Mouse (Mus musculus): ENCODE measurements around the gene Nadsyn1. TPM values are rescaled to one million over a fixed set of nuclear protein-coding genes. Genes with fewer than 3 reads are reported as not detected.

The Nadsyn1 gene
- polyA plus RNA-seq, 1 experiment from 2014 or later = 9.2 TPM

- no peak overlapping the region for H3K4me3 ChIP-seq (ENCODE audit: low read depth, low read length)
- peaks cover 6% of the 10 kb centered on the region; the same call in 1 of the 2 replicates for H3K4me1 ChIP-seq (replicated peaks; ENCODE audit: control insufficient read depth, insufficient read depth)
- 68% methylated on average over 2 of the region's 2 CpGs for WGBS
- no peak for DNase-seq (ENCODE audit: low spot score)
- no peaks in the 10 kb centered on the region for H3K9me3 ChIP-seq (ENCODE audit: control insufficient read depth, low read length)
- H3K27me3 ChIP-seq (ENCODE audit: control insufficient read depth, insufficient read depth, low read length) = no peaks in the 10 kb centered on the region
- no peak overlapping the region for H3K9ac ChIP-seq (ENCODE audit: low read length)
- no peak overlapping the region for H3K4me2 ChIP-seq (replicated peaks; ENCODE audit: low read depth)
- no peaks in the 10 kb centered on the region for H3K36me3 ChIP-seq (ENCODE audit: control insufficient read depth, insufficient read depth, low read length)
- H3K27ac ChIP-seq (replicated peaks) = no peak overlapping the region
- TF ChIP-seq CTCF (IDR thresholded peaks at IDR 0.05; ENCODE audit: low read depth) (no peak), EP300 (optimal IDR thresholded peaks at IDR 0.05) (no peak)
- no peak for ATAC-seq (ENCODE audit: low FRiP score, low TSS enrichment)
Measured at GRCm38 (mm10) chr7:143821241-143821640, 1.4 kb downstream of the Nadsyn1 start.

- no peak overlapping the region for H3K27ac ChIP-seq (replicated peaks)
- H3K36me3 ChIP-seq (ENCODE audit: control insufficient read depth, insufficient read depth, low read length) = no peaks in the 10 kb centered on the region
- no peak for TF ChIP-seq CTCF (IDR thresholded peaks at IDR 0.05; ENCODE audit: low read depth)
- TF ChIP-seq EP300 (optimal IDR thresholded peaks at IDR 0.05) = no peak
- H3K27me3 ChIP-seq (ENCODE audit: control insufficient read depth, insufficient read depth, low read length) = no peaks in the 10 kb centered on the region
- no peak overlapping the region for H3K4me2 ChIP-seq (replicated peaks; ENCODE audit: low read depth)
- DNase-seq (ENCODE audit: low spot score) (no peak), ATAC-seq (ENCODE audit: low FRiP score, low TSS enrichment) (no peak)
- H3K9ac ChIP-seq (ENCODE audit: low read length) = no peak overlapping the region
- no peak overlapping the region for H3K4me3 ChIP-seq (ENCODE audit: low read depth, low read length)
- H3K9me3 ChIP-seq (ENCODE audit: control insufficient read depth, low read length) = no peaks in the 10 kb centered on the region
- peaks cover 6% of the 10 kb centered on the region; the same call in 1 of the 2 replicates for H3K4me1 ChIP-seq (replicated peaks; ENCODE audit: control insufficient read depth, insufficient read depth)
- 68% methylated on average over 4 of the region's 4 CpGs for WGBS
Measured at GRCm38 (mm10) chr7:143819201-143819600, 3.4 kb downstream of the Nadsyn1 start.

GRCm38 (mm10) chr7:143808909-143809308 is 13.7 kb downstream of the Nadsyn1 start:
- no peaks in the 10 kb centered on the region for H3K9me3 ChIP-seq (ENCODE audit: control insufficient read depth, low read length)
- H3K27me3 ChIP-seq (ENCODE audit: control insufficient read depth, insufficient read depth, low read length) = no peaks in the 10 kb centered on the region
- H3K27ac ChIP-seq (replicated peaks) = no peak overlapping the region
- H3K9ac ChIP-seq (ENCODE audit: low read length) = no peak overlapping the region
- peak; percentile 72 for TF ChIP-seq CTCF (IDR thresholded peaks at IDR 0.05; ENCODE audit: low read depth)
- no peak for TF ChIP-seq EP300 (optimal IDR thresholded peaks at IDR 0.05)
- ATAC-seq (ENCODE audit: low FRiP score, low TSS enrichment) (no peak), DNase-seq (ENCODE audit: low spot score) (peak; percentile 51)
- WGBS = 42% methylated on average over 1 of the region's 1 CpGs
- H3K4me3 ChIP-seq (ENCODE audit: low read depth, low read length) = no peak overlapping the region
- no peak overlapping the region for H3K4me2 ChIP-seq (replicated peaks; ENCODE audit: low read depth)
- H3K4me1 ChIP-seq (replicated peaks; ENCODE audit: control insufficient read depth, insufficient read depth) = no peaks in the 10 kb centered on the region
- peaks cover 11% of the 10 kb centered on the region for H3K36me3 ChIP-seq (ENCODE audit: control insufficient read depth, insufficient read depth, low read length)

DNA sequence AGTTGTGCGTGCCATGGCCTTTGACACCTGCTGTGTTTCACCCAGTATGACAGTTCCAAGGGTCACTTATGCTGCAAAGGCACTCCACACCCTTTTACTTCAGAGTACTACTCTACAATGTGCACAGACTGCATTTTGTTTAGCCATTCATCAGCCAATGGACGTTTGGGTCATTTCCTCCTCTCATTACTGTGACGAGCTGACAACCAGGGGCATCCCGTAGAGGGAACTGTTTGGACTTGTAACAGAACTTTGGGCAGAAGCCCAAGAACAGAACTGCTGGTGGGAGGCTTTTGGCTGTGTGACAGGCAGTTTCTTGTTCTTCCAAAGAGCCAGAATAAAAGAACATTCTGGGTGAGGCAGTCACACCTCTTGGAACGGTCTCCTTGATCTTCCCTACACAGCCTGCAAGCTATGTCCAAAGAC is 17.4 kb downstream of the Nadsyn1 start:
- TF ChIP-seq CTCF (IDR thresholded peaks at IDR 0.05; ENCODE audit: low read depth) (no peak), EP300 (optimal IDR thresholded peaks at IDR 0.05) (no peak)
- ATAC-seq (ENCODE audit: low FRiP score, low TSS enrichment) (peak; percentile 22; the same call in 1 of the 2 replicates), DNase-seq (ENCODE audit: low spot score) (no peak)
- Histone ChIP-seq H3K4me1 (replicated peaks; ENCODE audit: control insufficient read depth, insufficient read depth) (0 out of 2 replicates have a peak, but pooled peaks cover 2% of the 10 kb centered on the region), H3K4me3 (ENCODE audit: low read depth, low read length) (no peak overlapping the region), H3K4me2 (replicated peaks; ENCODE audit: low read depth) (no peak overlapping the region), H3K27me3 (ENCODE audit: control insufficient read depth, insufficient read depth, low read length) (no peaks in the 10 kb centered on the region), H3K27ac (replicated peaks) (peak overlapping the region; percentile 45; the same call in 1 of the 2 replicates), H3K36me3 (ENCODE audit: control insufficient read depth, insufficient read depth, low read length) (peaks cover 8% of the 10 kb centered on the region), H3K9ac (ENCODE audit: low read length) (no peak overlapping the region), H3K9me3 (ENCODE audit: control insufficient read depth, low read length) (no peaks in the 10 kb centered on the region)
- WGBS = 23% methylated on average over 5 of the region's 5 CpGs

DNA sequence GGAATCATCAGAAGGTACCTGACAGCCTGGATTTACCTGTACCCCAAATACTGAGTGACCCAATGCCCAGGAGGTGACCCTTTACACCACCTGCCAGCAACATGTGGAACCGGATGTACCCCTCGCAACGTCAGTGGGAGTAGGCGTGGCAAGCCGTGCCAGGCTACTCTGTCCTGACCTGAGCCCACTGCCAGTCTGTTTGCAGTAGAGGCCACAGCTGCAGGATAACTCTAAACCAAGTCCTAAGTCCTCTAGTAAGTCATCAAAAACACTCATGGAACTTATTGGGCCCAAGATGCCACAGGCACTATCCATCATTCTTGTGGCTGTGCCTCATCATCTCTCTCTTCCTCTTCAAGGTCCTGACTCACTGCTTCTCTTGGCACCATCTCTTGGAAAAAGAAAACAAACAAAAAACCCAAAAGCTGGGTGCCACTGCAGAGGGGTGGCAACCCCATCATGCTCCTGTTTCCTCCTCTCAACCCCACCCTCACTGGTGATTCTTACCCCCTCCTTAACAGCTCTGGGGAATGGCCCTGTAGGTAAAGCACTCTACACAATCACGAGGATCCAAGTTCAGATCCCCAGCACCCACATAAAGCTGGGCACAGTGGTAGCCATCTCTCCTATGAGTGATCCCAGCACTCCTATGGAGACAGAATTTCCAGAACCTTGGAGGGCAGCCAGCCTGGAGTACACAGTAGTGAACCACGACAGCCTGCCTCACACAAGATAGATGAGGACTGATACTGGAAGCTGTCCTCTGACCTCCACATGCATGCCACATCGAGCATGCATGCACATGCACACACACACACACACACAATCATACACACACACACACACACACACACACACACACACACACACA is 21.2 kb downstream of the Nadsyn1 start:
- TF ChIP-seq EP300 (optimal IDR thresholded peaks at IDR 0.05) (no peak), CTCF (IDR thresholded peaks at IDR 0.05; ENCODE audit: low read depth) (no peak)
- Histone ChIP-seq H3K27ac (replicated peaks) (peak overlapping the region; percentile 79), H3K4me2 (replicated peaks; ENCODE audit: low read depth) (no peak overlapping the region), H3K27me3 (ENCODE audit: control insufficient read depth, insufficient read depth, low read length) (no peaks in the 10 kb centered on the region), H3K9me3 (ENCODE audit: control insufficient read depth, low read length) (no peaks in the 10 kb centered on the region), H3K4me1 (replicated peaks; ENCODE audit: control insufficient read depth, insufficient read depth) (0 out of 2 replicates have a peak, but pooled peaks cover 2% of the 10 kb centered on the region), H3K9ac (ENCODE audit: low read length) (no peak overlapping the region), H3K4me3 (ENCODE audit: low read depth, low read length) (no peak overlapping the region), H3K36me3 (ENCODE audit: control insufficient read depth, insufficient read depth, low read length) (peaks cover 14% of the 10 kb centered on the region)
- ATAC-seq (ENCODE audit: low FRiP score, low TSS enrichment) = 0 out of 2 replicates have a peak, but pooled peaks have one; percentile 9
- WGBS = 66% methylated on average over 8 of the region's 8 CpGs
- no peak for DNase-seq (ENCODE audit: low spot score)

- Histone ChIP-seq H3K4me1 (replicated peaks; ENCODE audit: control insufficient read depth, insufficient read depth) (0 out of 2 replicates have a peak, but pooled peaks cover 2% of the 10 kb centered on the region), H3K4me2 (replicated peaks; ENCODE audit: low read depth) (no peak overlapping the region), H3K9me3 (ENCODE audit: control insufficient read depth, low read length) (no peaks in the 10 kb centered on the region), H3K4me3 (ENCODE audit: low read depth, low read length) (no peak overlapping the region), H3K27ac (replicated peaks) (peak overlapping the region; percentile 79), H3K9ac (ENCODE audit: low read length) (no peak overlapping the region), H3K27me3 (ENCODE audit: control insufficient read depth, insufficient read depth, low read length) (no peaks in the 10 kb centered on the region), H3K36me3 (ENCODE audit: control insufficient read depth, insufficient read depth, low read length) (peaks cover 18% of the 10 kb centered on the region)
- TF ChIP-seq CTCF (IDR thresholded peaks at IDR 0.05; ENCODE audit: low read depth) (no peak), EP300 (optimal IDR thresholded peaks at IDR 0.05) (no peak)
- ATAC-seq (ENCODE audit: low FRiP score, low TSS enrichment) (peak; percentile 94), DNase-seq (ENCODE audit: low spot score) (peak; percentile 69)
- 65% methylated on average over 1 of the region's 1 CpGs for WGBS
Measured at GRCm38 (mm10) chr7:143800770-143801169, 21.9 kb downstream of the Nadsyn1 start.
